Mouse (Mus musculus) liver, postnatal 0 days (tissue): ENCODE data around the gene Gtf3c6.

Experiments used
- CTCF ChIP-seq: sonication (generic); IDR thresholded peaks from 2 replicates; pipeline ENCODE4 v1.5.1; 2016; ENCODE audit warnings: antibody characterized with exemption, low read depth
- EP300 ChIP-seq: IDR thresholded peaks from 2 replicates; pipeline ENCODE4 v1.6.1; 2016; ENCODE audit warnings: antibody characterized with exemption, low read depth, mild to moderate bottlenecking

DNA sequence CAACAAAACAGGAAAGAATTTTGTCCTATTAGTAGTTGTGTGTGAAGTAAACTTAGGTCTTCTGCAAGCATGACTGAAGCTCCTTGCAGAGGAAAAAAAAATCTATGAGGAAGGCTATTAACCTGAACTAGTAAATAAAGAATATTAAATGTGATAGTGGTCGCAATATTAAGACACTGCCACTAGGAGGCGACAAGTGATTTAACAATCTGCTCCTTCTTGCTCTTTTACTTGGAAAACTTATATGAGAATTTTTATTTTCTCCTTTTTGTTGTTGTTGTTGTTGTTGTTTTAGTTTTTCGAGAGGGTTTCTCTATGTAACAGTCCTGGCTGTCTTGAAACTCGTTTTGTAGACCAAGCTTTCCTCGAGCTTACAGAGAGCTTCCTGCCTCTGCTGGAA, 1.1 kb upstream of the Gtf3c6 start:
- TF ChIP-seq CTCF (peak; percentile 83), EP300 (no peak; the same call in 1 of the 2 replicates)
